Mouse (Mus musculus) heart, adult 2 months (tissue): ENCODE data around the gene Tns3.

Experiments used
- CTCF ChIP-seq: fragments of 200-600 bp; IDR thresholded peaks from 2 replicates; pipeline ENCODE4 v1.8.1; 2022; ENCODE audit warnings: antibody characterized with exemption, mild to moderate bottlenecking, moderate library complexity
- POLR2A ChIP-seq: fragments of 200-500 bp; IDR thresholded peaks from 2 replicates; pipeline ENCODE4 v1.6.1; 2011; ENCODE audit warnings: mild to moderate bottlenecking, low read depth, low read length, control low read depth; ENCODE audit not compliant: insufficient read depth

GRCm38 (mm10) chr11:8593172-8593571 lies 71.2 kb downstream of the Tns3 start:
- TF ChIP-seq POLR2A = no peak
- no peak for TF ChIP-seq CTCF
